Mouse (Mus musculus): ENCODE results near the gene Nmral1. TPM values are rescaled to one million over a fixed set of nuclear protein-coding genes. Genes with fewer than 3 reads are reported as not detected.
"Not testable (repeated sequence)": the region's sequence is repeated elsewhere in the genome, so short reads cannot be mapped to it uniquely, and the experiment has no call there.

The Nmral1 gene
- polyA plus RNA-seq, 1 experiment from 2014 or later: 37.2 TPM

DNA sequence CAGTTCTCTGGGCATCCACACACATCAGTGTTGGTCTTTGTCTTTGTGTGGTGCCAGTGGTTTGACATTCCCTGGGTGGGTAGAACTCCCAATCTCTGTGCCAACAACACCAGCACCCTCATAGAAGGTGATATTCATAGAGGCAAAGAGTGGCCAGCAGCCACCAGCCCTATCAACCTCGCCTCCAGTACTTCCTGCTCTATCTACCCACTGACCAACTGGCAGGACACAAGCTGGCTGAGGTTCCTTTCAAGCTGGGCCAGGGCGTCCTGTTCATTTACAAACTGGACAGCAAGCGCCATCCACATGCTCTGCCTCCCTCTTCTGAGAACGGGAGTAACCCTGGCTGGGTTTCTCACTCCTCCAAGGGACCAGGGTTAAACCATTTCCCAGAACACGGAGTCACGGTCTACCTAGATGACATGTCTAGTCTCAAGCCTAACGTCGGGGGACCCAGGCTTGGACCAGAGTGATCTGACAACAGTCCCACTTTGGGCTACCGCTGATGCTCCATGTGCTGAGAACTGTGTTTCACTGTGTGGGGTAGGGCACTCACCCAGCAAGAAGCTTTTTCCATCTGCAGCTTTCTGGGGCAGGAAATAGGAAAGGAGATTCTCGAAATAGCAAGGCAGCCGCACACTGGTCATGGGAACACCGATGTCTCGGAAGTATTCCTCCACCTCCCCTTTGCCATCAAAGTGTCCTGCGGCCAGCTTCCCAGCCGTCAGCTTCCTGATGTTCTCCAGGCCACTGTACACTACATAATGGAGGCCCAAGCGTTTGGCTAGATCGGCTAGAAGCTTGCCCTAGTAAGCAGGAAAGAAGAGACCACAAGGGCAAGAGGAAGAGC, 5.1 kb downstream of the Nmral1 start:
- H3K27ac ChIP-seq (ENCODE audit: poor library complexity, severe bottlenecking): no peak overlapping the region
- H3K9me3 ChIP-seq (replicated peaks): no peaks in the 10 kb centered on the region
- 82% methylated on average over 17 of the region's 17 CpGs for WGBS
- ATAC-seq (ENCODE audit: insufficient number of reproducible peaks, low FRiP score): no peak
- peaks cover 64% of the 10 kb centered on the region for H3K36me3 ChIP-seq
- no peaks in the 10 kb centered on the region for H3K4me1 ChIP-seq (replicated peaks)
- H3K4me3 ChIP-seq: no peak overlapping the region
- H3K4me2 ChIP-seq: no peak overlapping the region
- H3K9ac ChIP-seq: no peak overlapping the region
- H3K27me3 ChIP-seq (replicated peaks): no peaks in the 10 kb centered on the region

DNA sequence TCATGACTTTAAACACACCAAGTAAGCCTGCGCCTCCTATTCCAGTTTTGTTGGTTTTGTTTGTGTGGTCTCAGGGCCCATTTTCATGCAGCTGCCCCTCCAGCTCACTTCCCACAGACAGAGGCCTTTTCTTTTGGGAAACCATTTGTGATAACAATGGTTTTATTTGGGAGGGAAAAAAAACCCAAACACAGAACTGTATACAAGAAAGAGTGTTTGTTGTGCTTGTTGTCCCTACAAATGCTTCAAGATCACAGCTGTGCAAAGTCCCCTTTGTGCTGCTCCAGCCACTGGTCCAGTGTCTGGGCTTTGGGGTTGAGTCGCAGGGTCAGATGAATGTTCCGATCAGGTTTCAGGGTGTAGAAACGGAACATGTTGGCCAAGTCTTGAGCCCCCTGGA, 8.0 kb downstream of the Nmral1 start:
- Histone ChIP-seq H3K36me3 (peaks cover 89% of the 10 kb centered on the region), H3K4me1 (replicated peaks) (no peaks in the 10 kb centered on the region), H3K4me3 (no peak overlapping the region), H3K9ac (no peak overlapping the region), H3K9me3 (replicated peaks) (no peaks in the 10 kb centered on the region), H3K27me3 (replicated peaks) (no peaks in the 10 kb centered on the region), H3K4me2 (no peak overlapping the region), H3K27ac (ENCODE audit: poor library complexity, severe bottlenecking) (no peak overlapping the region)
- no peak for ATAC-seq (ENCODE audit: insufficient number of reproducible peaks, low FRiP score)
- WGBS: 93% methylated on average over 4 of the region's 4 CpGs

DNA sequence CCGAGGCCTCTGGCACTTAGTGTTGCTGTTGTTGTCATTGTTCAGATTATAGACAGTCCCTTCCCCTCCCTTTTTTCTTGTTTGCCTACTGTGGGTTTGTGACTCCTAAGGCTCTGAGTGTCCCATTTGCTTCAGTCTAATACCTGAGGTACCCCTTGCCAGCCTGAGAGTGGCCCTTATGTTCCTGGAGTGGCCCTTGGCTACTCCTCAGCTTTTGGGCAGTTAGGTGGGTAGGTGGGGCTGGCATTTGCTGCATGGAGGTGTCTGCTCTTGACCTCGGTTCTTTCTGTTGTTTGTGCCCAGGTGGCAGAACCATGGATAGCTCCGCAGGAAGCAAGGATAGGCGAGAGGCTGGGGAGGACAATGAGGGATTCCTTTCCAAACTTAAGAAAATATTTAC, 13.6 kb downstream of the Nmral1 start:
- 55% methylated on average over 4 of the region's 4 CpGs for WGBS
- no peak overlapping the region for H3K4me3 ChIP-seq
- H3K9ac ChIP-seq: no peak overlapping the region
- H3K4me1 ChIP-seq (replicated peaks): no peaks in the 10 kb centered on the region
- H3K9me3 ChIP-seq (replicated peaks): no peaks in the 10 kb centered on the region
- no peak overlapping the region for H3K27ac ChIP-seq (ENCODE audit: poor library complexity, severe bottlenecking)
- no peak for ATAC-seq (ENCODE audit: insufficient number of reproducible peaks, low FRiP score)
- H3K27me3 ChIP-seq (replicated peaks): no peaks in the 10 kb centered on the region
- H3K36me3 ChIP-seq: peaks cover 94% of the 10 kb centered on the region
- H3K4me2 ChIP-seq: no peak overlapping the region

DNA sequence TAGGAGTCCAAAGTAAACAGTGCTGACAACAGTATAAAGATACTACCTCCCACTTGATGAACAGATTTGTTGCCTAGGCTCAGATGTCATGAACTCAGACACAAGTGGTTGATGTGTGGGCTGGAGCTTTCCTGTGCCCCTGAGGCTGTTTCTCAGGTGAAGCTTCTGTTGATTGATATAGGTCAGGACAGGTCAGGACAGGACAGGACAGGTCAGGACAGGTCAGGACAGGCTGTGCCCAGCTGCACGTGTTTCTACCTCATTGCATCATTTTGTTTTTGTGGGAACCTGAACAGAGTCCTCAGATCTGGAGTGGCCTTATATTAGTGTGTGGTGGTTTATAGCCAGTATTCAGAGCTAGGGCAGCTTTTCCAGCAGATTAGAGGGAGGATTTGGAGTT, 16.5 kb downstream of the Nmral1 start:
- no peak for ATAC-seq (ENCODE audit: insufficient number of reproducible peaks, low FRiP score)
- 80% methylated on average over 1 of the region's 1 CpGs for WGBS
- peaks cover 96% of the 10 kb centered on the region for H3K36me3 ChIP-seq

DNA sequence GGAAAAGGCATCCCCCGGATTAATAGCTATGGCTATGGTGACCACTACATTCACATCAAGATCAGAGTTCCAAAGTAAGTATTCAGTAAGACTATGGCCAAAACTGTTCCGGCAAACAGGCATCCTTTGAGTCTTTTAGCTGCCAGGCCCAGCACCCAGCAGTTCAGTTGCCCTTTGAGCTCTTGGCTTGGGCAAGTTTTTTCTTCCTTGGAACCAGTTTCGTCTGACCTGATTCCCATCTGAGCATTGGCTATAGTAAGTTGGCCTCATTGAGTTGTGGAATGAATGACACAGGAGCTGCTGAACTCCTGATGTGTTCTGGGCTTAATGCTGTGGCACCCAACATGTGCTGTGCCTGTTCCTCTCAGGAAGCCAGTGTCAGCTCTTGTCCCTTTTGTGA, 17.9 kb downstream of the Nmral1 start:
- 93% methylated on average over 3 of the region's 3 CpGs for WGBS
- peaks cover 96% of the 10 kb centered on the region for H3K36me3 ChIP-seq
- no peak for ATAC-seq (ENCODE audit: insufficient number of reproducible peaks, low FRiP score)
- H3K4me1 ChIP-seq (replicated peaks): no peaks in the 10 kb centered on the region
- no peaks in the 10 kb centered on the region for H3K27me3 ChIP-seq (replicated peaks)
- H3K9me3 ChIP-seq (replicated peaks): no peaks in the 10 kb centered on the region
- no peak overlapping the region for H3K9ac ChIP-seq
- H3K27ac ChIP-seq (ENCODE audit: poor library complexity, severe bottlenecking): no peak overlapping the region
- H3K4me3 ChIP-seq: no peak overlapping the region
- H3K4me2 ChIP-seq: no peak overlapping the region

More for the DNA sequence above, 16.5 kb downstream of the Nmral1 start:
- Histone ChIP-seq H3K4me1 (replicated peaks) (no peaks in the 10 kb centered on the region), H3K27ac (ENCODE audit: poor library complexity, severe bottlenecking) (no peak overlapping the region), H3K9me3 (replicated peaks) (no peaks in the 10 kb centered on the region), H3K4me2 (no peak overlapping the region), H3K9ac (no peak overlapping the region), H3K4me3 (no peak overlapping the region), H3K27me3 (replicated peaks) (no peaks in the 10 kb centered on the region)

DNA sequence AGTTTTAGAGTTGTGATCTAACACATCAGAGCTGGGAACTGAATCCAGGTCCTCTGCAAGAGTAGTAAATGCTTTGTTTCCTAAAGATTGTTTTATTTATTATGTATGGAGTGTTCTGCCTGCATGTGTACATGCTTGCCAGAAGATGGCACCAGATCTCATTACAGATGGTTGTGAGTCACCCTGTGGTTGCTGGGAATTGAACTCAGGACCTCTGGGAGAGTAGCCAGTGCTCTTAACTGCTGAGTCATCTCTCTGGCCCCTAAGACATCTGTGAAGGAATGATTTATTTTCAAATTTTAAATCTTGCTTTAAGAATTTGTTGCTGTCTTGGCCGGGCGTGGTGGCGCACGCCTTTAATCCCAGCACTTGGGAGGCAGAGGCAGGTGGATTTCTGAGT, 29.8 kb downstream of the Nmral1 start:
- ATAC-seq (ENCODE audit: insufficient number of reproducible peaks, low FRiP score); H3K27ac ChIP-seq (ENCODE audit: poor library complexity, severe bottlenecking); H3K4me2 ChIP-seq; H3K9ac ChIP-seq; H3K9me3 ChIP-seq (replicated peaks); H3K27me3 ChIP-seq (replicated peaks); H3K4me1 ChIP-seq (replicated peaks); H3K4me3 ChIP-seq: not testable (repeated sequence)
- H3K36me3 ChIP-seq: peaks cover 73% of the 10 kb centered on the region
- 93% methylated on average over 4 of the region's 4 CpGs for WGBS

DNA sequence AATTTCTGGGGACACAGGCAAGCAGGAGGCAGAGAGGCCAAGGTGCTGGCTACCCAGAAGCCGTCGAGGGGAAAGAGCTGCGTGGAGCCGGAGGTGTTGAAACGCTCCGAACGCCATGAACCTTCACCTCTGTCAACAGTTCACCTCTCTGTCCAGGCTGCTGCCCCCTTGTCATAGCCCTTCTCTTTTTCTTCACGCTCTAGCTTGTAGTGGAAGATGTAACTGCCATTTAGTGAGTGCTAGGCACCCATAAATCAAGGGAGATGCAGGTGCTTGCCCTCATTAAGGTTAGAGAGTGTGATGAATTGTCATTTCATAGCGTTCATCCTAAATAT, 34.7 kb downstream of the Nmral1 start:
- H3K27ac ChIP-seq (ENCODE audit: poor library complexity, severe bottlenecking): peak overlapping the region; percentile 82
- WGBS: under 1% methylated on average over 9 of the region's 9 CpGs
- peak overlapping the region; percentile 93 for H3K4me3 ChIP-seq
- ATAC-seq (ENCODE audit: insufficient number of reproducible peaks, low FRiP score): no peak
- peak overlapping the region; percentile 99 for H3K4me2 ChIP-seq
- peaks cover 14% of the 10 kb centered on the region for H3K4me1 ChIP-seq (replicated peaks)
- no peaks in the 10 kb centered on the region for H3K9me3 ChIP-seq (replicated peaks)
- H3K36me3 ChIP-seq: peaks cover 26% of the 10 kb centered on the region
- no peaks in the 10 kb centered on the region for H3K27me3 ChIP-seq (replicated peaks)
- peak overlapping the region; percentile 91 for H3K9ac ChIP-seq

DNA sequence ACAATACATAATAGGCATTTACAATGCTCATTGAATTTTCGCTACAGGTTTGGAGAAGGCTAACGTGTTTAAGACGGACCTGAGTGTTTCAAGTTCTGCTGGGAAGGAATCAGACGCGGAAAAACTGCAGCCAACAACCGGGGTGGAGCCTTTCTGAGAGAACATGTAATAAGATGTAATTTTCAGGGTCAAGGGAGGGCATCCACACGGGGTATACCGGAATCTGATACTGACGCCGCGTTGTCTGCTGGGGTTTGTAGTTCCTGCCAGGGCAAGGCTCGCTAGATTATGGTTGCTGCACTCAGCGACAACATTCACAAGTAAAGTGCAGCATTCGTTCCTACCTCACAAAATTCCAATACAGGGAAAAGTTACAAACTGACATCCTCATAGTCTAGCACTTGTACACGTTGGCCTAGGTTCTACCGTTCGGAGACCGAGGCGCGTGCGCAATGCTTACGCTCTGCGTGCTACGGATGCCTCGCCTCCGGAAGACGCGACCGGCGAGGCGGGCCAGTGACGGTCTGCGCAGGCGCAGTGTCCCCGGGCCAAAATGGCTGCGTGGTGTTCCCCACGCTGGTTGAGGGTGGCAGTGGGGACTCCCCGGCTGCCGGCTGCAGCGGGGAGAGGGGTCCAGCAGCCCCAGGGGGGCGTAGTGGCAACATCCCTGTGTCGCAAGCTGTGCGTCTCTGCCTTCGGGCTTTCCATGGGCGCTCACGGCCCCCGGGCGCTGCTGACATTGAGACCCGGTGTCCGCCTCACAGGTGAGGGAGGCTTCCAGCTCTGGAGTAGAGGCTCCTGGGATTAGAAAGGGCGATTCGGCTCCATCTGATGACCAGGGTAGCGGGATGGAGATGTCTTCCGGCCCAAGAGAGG, 35.3 kb downstream of the Nmral1 start:
- peak overlapping the region; percentile 93 for H3K4me3 ChIP-seq
- under 1% methylated on average over 54 of the region's 54 CpGs for WGBS
- peaks cover 17% of the 10 kb centered on the region for H3K4me1 ChIP-seq (replicated peaks)
- H3K27me3 ChIP-seq (replicated peaks): no peaks in the 10 kb centered on the region
- peak overlapping the region; percentile 82 for H3K27ac ChIP-seq (ENCODE audit: poor library complexity, severe bottlenecking)
- H3K4me2 ChIP-seq: peak overlapping the region; percentile 99
- peak overlapping the region; percentile 91 for H3K9ac ChIP-seq
- peak; percentile 85 for ATAC-seq (ENCODE audit: insufficient number of reproducible peaks, low FRiP score)
- peaks cover 20% of the 10 kb centered on the region for H3K36me3 ChIP-seq
- H3K9me3 ChIP-seq (replicated peaks): no peaks in the 10 kb centered on the region

DNA sequence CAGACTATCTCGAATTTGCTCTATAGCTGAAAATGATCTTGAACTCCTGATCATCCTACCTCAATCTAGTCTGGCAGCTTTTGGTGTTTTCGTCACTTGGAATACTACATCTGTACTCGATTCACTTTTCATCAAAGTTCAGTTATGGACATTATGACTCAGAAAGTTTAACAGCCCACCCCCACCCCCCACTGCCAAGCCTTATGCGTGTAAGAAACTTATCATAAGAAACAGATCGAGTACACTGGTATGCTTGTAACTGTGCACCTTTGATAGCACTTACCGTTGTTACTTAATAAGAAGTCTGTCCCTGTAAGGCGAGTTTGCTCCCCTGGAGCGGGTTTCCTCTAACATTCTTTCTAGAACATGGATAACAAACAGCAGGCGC, 36.0 kb downstream of the Nmral1 start:
- 29% methylated on average over 9 of the region's 9 CpGs for WGBS
- peaks cover 23% of the 10 kb centered on the region for H3K4me1 ChIP-seq (replicated peaks)
- peak overlapping the region; percentile 91 for H3K9ac ChIP-seq
- H3K36me3 ChIP-seq: peaks cover 15% of the 10 kb centered on the region
- no peaks in the 10 kb centered on the region for H3K9me3 ChIP-seq (replicated peaks)
- ATAC-seq (ENCODE audit: insufficient number of reproducible peaks, low FRiP score): no peak
- H3K4me2 ChIP-seq: peak overlapping the region; percentile 99
- H3K27me3 ChIP-seq (replicated peaks): no peaks in the 10 kb centered on the region
- H3K4me3 ChIP-seq: peak overlapping the region; percentile 93
- peak overlapping the region; percentile 82 for H3K27ac ChIP-seq (ENCODE audit: poor library complexity, severe bottlenecking)

DNA sequence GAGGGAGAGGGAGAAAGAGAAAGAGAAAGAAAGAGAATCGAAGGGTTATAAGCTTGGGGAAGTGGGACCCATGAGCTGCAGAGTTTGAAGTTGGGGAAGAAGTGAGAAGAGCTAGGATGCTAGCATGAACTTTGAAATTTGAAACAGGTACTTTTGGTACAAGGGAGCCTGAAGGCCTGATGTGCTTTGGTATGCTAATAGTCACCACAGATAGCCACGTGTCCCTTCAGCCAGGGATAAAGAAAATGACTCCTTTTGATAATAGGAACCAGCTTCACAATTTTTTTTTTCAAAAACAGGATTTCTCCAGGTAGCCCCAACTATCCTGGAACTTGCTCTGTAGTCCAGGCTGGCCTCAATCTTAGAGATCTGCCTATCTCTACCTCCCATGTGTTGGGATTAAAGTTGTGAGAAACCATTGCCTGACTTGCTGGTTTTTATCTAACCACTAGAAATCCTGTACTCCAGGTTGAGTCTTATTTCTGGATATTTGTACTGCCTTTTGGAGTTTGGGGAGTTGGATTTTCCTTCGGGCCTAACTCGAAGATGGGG, 36.5 kb downstream of the Nmral1 start:
- H3K9me3 ChIP-seq (replicated peaks): no peaks in the 10 kb centered on the region
- 69% methylated on average over 4 of the region's 4 CpGs for WGBS
- H3K4me1 ChIP-seq (replicated peaks): peaks cover 28% of the 10 kb centered on the region
- H3K36me3 ChIP-seq: peaks cover 11% of the 10 kb centered on the region
- H3K4me2 ChIP-seq: peak overlapping the region; percentile 99
- no peaks in the 10 kb centered on the region for H3K27me3 ChIP-seq (replicated peaks)
- H3K27ac ChIP-seq (ENCODE audit: poor library complexity, severe bottlenecking): no peak overlapping the region
- no peak overlapping the region for H3K4me3 ChIP-seq
- ATAC-seq (ENCODE audit: insufficient number of reproducible peaks, low FRiP score): no peak
- no peak overlapping the region for H3K9ac ChIP-seq

DNA sequence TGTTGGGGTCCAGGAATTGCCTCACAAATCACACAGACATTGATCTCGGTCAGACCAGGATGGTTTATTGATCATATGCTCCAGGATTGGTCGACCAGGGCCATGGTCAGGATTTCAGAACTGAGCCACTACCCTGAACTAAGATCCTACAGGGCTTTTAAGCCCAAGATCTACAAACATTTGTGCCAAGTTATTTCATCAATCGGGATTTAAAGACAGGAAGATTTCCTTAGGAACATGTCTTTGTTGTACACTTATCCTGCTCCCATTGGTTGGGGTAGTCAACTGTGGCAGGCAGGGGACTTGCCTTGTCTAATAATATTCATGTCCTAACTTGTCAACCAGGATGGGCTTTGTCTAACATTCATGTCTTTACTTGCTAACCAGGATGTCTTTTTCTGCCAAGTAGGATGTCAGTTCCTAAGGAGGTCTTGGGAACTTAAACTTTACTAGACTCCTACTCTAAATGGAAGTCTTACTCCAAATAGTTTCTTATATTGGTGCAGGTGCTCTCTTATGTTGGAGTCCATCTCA, 38.2 kb downstream of the Nmral1 start:
- ATAC-seq (ENCODE audit: insufficient number of reproducible peaks, low FRiP score); H3K9ac ChIP-seq; H3K4me3 ChIP-seq; H3K27me3 ChIP-seq (replicated peaks); H3K9me3 ChIP-seq (replicated peaks); H3K36me3 ChIP-seq; H3K27ac ChIP-seq (ENCODE audit: poor library complexity, severe bottlenecking); H3K4me2 ChIP-seq: not testable (repeated sequence)
- 82% methylated on average over 3 of the region's 3 CpGs for WGBS
- H3K4me1 ChIP-seq (replicated peaks): peaks cover 29% of the 10 kb centered on the region

Data from heart, embryonic 12.5 days (tissue).